Mouse (Mus musculus) c-Kit-positive CD71-positive TER-119-positive erythroid progenitor cells, embryonic 14.5 days (primary cell): ENCODE results near the gene Tnf.
"Not testable (repeated sequence)": the region's sequence is repeated elsewhere in the genome, so short reads cannot be mapped to it uniquely, and the experiment has no call there.

Experiments used
- DNase-seq: peaks from one replicate; pipeline ENCODE4 v3.0.0-alpha.2; 2013; ENCODE audit warnings: low spot score

Gene Tnf

DNA sequence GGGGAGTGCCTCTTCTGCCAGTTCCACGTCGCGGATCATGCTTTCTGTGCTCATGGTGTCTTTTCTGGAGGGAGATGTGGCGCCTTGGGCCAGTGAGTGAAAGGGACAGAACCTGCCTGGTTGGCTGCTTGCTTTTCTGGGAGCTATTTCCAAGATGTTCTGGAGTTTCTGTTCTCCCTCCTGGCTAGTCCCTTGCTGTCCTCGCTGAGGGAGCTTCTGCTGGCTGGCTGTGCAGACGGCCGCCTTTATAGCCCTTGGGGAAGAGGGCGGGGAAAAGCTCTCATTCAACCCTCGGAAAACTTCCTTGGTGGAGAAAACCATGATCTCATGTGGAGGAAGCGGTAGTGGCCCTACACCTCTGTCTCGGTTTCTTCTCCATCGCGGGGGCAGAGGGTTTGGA is at the start of gene Tnf:
TSS of gene Tnf (minus strand) at position 221 of the 400 bp plus-strand sequence.
- DNase-seq, result no peak

DNA sequence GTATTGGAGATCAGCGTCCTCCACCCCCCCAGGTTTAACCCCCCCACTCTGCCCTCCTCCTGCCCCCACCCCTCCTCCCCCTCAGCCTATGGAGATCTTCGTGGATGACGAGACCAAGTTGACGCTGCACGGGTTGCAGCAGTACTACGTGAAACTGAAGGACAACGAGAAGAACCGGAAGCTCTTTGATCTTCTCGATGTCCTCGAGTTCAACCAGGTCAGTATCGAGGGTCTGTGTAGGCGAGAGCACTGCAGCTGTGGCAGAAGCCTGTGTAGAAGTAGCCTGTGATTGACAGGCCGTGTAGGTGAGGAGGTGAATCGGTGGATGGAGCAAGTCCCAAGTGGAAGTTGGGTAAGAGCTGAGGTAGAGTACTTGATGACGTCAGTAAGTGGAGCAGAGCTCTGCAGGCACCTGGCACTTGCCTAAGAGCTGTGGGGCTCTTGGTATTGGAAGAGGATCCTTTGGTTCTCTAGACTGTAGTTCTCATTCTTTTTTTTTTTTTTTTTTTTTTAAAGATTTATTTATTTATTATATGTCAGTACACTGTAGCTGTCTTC is 49.4 kb upstream of the Tnf start:
- no peak for DNase-seq

DNA sequence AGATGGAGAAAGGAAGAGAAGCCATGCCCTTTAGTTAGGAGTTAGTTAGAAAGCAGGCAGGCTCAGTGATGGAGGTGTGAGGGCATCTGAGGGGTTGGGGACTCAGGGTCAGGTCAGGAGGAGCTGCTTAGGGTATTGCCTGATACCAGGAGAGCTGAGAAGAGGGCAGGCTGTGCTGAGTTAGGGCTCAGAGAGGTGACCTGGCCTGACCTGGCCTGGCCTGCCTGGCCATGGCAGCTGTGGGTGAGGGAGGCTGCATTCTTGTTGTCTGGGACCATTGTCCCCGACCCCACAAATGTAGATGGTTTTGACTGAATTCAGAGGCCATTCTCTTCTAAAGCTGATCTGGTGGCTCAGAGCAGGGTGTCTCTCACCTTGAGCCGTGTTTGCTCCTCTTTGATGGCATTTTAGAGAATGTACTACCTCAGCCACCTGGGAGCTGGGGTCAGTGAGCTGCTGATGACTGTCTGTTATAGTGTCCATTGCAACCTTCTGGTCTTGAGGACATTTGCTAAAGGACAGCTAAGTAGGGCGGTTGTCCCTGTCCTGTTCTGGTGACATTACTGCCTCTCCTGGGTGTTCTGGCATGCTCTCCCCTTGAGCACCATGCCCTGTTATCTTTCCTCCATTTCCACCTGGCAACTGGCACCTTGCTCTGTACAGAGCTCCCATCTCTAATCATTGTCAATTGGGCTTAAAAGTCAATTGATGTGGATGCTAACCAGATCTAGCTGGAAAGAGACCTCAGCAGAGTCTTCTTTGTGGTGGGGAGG is 48.7 kb upstream of the Tnf start:
- no peak for DNase-seq

DNA sequence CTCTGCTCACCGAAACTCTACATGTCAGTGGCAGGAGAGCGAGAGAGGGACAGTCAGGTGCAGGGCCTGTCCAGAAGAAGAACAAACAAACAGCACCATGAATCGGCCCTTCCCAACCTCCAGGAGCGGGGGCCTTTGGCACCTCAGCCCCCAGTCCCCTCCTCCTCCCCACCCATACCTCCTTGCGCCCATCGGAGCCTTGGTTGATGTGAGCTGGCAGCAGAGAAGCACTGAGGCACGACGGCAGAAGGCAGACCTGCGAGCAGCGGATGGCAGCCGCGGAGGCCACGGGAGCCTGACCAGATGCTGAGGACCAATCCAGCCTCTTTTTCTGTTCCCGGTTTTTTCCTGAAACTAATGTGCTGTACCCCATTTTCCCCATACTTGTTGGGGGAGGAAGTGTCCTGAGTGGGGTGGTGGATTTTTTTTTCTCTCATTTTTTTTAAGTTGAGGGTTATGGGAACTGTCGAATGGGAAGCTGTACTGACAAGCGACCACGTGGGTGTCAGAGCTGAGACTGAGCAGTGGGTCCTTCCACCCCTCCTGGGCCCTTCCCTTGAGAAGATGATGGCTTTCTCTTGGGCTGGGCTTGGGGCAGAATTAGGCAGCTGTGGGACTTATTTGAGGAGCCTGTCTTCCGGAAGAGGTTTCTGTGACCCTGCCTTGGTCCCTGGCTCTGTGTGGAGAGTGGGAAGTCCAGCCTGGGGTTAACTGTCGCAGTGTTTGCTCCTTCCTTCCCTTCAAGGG is 47.8 kb upstream of the Tnf start:
- no peak for DNase-seq

DNA sequence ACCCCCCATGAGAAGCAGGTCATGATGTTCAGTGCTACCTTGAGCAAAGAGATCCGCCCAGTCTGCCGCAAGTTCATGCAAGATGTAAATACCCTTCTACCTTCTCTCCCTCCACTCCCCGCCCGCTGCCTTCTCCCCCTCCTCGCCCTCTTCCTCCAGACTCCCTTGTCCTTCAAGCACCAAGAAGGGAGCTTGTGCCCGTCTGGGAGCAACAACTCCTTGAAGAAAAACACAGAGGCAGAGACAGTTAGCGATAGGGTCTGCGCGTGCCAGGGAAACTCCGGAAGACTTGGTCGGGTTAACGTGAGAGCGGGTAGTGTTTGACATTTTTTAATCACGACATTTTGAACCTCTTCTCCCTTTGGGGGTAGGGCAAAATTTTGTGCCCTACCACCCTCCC is 47.2 kb upstream of the Tnf start:
- DNase-seq, result no peak

DNA sequence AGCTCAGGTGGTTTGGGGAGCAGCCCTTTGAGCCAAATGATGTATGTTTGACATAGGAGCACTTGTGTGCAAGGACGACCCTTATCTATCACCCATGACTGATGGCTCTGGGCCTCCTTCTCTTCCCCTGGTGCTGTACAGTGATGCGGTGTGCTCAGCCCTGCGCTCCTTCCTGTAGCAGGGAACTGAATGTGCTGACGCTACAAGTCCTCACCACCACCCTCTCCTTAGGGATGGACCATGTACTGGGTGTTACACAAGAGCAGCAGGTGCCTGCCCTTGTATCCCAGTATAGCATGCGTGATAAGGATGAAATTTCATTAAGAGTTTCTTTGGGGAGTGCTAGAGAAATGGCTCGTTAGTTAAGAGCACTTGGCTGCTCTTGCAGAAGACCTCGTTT is 45.3 kb upstream of the Tnf start:
- no peak for DNase-seq

DNA sequence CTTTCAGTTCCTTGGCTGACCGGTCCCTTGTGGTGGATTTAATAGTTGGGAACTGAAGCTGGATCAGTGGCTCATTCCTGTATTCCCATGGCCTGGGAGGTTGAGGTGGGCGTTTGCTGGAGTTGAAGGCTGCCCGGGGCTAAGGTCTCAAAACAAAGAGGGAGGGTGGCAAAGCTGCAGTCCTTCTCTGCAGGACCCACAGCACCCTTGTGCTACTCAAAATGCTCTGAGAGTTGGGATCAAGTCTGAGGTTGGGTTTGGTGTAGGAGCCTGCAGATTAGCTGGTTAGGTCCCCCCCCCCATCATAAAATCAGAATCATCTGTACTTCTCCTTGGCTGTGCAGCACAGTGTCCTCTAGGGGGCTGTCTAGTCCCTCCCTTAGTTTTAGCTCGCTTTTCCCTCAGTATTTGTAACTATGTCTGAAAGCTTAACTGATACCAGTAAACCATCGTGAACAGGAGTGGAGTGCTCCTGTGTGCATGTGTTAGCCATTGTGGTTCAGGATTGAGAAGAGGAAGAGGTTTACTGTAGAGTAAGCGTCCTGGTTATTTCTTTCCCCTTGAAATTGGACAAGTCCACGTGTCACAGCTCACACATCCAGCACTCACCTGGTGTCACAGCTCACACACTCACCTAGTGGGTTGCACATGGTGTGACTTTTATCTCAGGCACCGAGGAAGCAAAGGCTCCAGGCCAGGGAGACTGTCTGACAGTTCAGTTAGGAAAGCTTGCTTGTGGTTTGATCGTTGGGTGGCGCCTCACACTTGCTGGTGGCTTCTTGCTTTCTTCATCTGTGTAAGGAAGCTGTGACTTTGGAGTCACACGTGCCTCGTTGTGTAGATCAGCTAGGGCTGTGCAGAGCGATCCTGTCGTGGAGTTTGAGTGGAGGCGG is 44.2 kb upstream of the Tnf start:
- DNase-seq, result no peak

DNA sequence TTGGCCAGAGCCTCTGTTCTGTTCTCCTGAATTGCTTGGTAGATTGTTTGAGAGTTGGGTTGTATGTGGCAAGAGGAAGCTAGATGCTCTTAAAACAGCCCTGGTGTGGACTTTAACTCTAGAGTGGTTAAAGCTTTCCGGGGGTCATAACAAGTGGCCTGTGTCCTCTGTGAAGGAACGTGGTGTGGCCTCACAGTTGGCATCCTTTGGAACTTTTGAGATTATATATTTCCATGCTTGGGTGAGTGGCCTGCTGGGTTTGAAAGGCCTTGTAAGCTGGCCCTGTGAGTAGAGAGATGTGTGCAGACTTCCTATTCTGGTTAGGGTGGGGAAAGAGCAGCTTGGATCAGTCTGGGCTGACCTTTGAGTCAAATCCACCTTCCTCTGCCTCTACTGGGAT is 43.2 kb upstream of the Tnf start:
- no peak for DNase-seq

DNA sequence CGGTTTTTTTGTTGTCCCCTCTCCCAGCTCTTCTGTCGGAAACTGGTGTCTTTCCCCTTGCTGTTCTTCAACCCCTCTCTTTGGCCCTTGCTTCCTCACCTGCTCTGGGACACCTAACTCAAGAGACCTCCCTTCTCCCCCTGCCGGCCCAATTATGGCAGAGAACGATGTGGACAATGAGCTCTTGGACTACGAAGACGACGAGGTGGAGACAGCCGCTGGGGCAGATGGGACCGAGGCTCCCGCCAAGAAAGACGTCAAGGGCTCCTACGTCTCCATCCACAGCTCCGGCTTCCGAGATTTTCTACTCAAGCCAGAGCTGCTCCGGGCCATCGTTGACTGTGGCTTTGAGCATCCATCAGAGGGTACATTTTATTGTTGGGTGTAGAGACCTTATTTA is 41.3 kb upstream of the Tnf start:
- DNase-seq, result no peak

DNA sequence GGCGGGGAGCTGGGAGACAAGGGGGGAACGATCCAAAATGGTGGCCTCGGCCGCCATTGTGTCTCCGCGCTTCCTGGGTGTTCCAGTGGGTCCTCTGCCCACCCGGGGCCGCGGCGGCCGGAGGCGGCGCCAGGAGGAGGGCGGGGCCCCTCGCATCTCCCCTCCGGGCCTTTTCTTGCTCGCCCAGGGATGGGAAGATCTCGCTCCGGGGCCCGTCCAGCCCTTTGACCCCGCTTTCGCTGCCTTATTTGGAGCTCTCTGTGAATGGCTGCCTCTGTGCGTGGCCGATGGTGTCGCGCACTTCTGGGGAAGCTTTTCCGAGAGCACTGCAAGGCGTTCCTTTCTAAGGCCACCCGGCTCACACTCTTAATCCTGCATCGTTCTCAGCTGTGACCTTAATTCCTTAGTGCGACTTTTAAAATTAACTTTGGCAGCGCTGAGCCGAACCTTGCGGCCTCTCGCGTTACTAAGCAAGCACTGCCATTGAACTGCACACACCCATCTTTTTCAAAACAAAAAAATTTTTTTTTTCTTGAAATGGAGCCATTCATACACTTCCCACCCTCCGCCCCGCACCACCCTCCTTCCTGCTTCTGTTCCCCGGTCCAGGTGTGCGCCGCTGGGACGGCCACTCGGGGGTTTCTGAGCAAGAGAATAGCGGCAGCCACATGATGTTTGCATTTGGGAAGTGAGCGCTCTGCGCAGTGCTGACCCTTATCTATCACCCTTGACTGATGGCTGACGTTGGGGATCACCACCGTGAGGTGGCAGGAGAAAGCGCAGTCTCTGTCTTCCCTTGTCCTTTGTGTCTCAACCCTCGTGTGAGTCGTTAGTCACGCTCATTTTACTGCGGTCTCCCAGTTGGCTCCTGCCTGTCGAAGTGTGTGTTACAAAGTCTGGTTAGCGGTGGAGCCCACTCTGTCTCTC is 40.5 kb upstream of the Tnf start:
- peak; percentile 72 for DNase-seq

DNA sequence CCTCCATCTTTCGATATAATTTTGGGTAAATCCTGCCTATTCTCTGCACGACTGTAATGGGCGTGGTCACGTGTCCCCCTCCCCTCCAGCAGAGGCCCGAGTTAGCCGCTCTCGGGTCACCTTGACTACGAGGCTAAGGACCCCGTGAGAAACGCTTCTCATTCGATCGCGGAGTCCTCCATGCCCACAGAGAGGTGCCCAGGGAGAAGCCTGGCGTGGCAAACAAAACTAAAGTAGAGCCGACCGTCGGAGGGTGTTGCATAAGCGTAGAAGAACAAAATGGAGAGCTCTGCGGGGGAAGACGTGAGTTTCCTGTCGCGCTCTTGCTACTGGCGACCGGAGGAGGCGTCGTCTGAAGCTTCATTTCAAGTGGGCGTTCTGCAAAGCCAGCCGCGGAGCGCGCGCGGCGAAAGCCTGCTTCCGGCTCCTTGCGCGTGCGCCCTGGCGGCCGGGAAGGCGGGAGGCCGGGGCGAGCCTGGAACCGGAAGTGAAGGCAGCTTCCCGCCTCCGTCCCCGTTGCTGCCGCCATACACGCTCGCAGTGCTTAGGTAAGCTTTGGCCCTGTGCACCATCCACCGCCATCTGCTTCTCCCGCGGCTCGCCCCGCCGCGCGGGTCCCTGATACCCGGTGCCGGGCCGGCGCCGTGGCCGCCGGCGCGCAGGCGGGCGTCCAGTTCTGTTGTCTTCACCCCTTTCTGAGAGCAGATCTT is 39.7 kb upstream of the Tnf start, which contains the start of gene Ddx39b:
TSS of gene Ddx39b (plus strand) at position 442 of the 710 bp plus-strand sequence.
- peak; percentile 90 for DNase-seq

DNA sequence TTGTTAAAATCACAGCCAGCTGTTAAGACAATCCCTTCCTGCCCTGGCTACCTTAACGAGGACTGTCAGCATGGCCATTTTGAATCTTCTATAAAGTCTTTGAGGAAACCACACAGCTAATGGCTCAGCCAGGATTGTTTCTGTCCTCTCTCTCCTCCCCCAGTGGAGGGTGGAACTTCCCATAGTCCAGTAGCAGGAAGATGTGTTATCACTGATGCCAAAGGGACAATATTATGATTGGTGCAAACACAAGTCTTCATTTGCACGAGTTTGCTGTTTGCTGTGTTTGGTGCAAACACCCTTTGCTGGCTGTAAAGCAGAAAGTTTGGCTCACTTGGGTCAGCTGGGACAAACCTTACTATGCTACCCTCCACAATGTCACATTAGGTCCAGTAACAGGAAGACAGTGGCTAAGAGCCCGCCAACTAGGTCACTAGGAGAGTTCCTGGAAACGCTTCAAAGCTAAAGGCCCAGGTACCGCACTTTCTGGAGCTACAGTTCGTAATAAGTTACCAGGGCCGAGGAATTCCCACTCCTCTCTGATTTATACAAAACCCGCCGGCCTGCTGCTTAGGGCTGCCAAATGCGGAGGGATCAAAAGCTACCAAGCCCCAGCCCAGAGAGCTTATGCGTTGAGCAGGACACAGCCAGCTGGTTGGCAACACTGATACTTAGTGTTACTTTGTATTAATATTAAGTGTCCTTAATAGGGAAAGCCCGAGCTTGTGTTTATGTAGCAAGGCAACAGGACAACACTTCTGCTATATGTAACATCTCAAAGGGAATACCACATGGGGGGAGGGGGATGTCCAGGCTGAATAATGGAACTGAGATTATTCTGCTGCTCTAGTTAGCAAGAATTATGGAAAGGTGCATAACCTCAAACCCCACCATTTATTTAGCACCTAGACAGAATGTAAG is 38.8 kb upstream of the Tnf start:
- DNase-seq, result no peak

DNA sequence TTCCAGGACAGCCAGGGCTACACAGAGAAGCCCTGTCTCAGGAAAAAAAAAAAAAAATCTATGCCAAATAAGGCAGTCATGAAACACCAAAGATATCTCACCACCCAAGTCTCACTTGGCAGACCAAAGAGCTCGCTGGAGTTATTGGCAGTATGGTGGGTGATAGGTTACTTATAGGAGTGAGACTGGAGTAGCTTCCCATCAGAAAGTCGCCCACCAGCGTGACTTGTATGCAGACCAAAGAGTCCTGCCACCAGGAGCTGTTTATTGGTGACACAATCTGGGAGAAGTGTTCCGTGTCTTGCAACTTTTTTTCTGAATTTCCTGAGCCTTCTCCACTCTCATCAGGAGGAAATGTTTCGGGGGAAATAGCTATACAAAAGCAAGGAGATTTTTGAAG is 37.9 kb upstream of the Tnf start:
- no peak for DNase-seq

DNA sequence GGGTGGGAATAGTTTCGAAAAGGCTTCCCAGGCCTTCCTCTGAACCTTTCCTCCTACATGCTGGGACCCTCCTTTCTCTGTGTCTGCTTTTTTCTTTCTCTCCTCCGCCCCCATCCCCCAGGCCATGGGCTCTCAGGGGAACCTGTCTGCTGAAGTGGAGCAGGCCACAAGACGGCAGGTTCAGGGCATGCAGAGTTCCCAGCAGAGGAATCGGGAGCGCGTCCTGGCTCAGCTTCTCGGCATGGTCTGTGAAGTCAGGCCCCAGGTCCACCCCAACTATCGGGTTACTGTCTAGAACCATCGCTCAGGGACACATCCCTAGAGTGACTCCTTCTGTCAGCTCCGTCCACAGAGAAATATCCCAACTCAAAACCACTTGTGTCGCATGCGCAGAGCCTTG is 35.7 kb upstream of the Tnf start:
- no peak for DNase-seq

DNA sequence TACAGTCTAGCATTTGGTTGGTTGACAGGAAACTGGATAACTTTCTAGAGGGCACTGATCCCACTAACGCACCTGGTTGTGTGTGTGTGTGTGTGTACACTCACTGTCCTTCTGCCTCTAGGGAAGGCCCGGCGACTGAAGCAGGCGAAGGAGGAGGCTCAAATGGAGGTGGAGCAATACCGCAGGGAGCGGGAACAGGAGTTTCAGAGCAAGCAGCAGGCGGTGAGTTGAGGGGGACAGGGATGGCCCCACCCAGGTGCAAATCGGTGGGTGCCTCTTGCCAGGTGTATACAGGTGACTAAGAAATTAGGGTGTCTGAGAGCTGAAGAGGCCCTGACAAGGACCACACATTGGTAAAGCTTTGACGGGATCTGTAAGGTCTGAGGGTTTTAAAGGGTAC is 35.2 kb upstream of the Tnf start:
- DNase-seq, result no peak

DNA sequence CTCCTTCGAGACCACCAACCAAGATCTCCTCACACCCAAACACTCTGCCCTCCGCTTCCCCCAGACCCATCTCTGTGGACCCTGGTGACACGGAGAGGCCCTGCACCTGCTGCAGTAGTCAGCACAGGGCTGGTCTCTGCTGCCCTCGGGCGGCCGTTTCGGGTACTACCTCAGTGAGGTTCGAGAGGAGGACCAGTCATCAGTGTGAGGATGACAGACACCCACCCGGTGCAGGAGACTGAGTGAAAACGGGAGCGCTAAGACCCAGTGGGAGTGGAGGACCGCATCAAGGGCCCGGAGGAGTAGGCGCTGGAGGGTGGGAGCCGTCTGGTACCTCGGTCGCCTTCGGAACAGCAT is 34.6 kb upstream of the Tnf start:
- peak; percentile 93 for DNase-seq

DNA sequence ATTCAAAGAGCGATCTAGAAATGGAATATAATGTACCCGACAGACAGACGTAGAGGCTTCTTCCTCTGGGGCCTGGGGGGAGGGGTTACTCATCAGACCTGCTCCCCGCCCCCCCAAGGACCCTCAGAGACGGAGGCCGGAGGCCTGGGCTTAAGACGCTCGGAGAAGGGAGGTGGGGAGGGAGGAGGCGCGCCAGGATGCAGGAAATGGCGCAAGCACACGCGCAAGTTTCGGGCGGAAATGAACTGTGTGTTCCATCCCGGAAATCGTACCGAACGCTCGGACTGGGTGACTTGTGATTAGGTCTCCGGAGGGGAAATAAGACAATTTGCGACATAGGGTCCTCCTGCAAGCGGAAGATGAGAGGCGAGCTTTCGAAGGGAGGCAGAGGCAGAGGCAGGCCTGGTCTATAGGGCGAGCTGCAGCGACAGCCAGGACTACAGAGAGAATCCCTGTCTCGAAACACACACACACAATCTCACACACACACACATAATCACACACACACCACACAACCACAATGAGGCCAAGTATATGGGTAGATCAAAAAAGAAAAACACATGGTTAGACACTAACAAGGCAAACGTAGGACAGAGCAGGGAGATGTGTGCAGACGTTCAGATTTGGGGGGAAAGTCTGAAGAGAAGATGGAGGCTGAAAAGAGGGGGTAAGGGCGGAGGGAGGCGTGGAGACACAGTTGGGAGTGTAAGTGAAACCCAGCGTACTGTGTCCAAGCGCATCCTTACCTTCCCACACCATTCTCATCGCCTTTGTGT is 34.0 kb upstream of the Tnf start, which contains the start of gene Nfkbil1:
TSS of gene Nfkbil1 (minus strand) at position 179 of the 776 bp plus-strand sequence.
- DNase-seq, result peak; percentile 91

DNA sequence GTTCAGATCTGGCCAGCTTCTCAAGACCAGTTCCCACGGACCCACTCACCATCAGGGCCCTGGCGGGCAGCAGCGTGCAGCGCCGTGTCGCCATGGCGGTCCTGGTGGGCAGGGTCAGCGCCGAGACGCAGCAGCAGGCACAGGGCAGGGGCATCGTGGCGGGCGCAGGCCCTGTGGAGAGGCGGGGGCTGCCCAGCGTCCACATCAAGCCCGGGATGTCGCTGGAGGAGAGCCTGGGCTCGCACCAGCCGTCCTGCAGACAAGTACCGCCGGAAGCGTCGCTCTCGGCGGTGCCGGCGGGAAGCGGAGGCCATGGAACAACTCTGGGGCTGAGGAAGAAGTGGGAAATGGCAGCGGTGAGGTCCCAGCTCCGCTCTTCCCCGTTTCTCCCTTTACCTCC is 33.1 kb upstream of the Tnf start:
- no peak for DNase-seq

DNA sequence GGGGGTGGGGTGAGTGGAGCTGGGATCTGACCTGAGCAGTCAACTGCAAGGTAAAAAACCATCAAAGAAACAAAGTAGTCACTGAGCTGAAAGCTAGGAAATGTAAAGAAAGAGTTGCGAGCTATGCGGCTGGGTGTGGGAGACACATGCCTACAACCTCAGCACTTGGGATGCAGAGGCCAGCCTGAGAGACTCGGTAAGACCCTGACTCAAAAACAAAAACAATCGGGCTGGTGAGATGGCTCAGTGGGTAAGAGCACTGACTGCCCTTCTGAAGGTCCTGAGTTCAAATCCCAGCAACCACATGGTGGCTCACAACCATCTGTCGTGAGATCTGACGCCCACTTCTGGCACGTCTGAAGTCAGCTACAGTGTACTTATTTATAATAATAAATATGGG is 32.3 kb upstream of the Tnf start:
- DNase-seq, result not testable (repeated sequence)
